Mouse (Mus musculus) cerebral cortex, adult 2 months (tissue): Measurements from ENCODE around the gene Adam1b.

Experiments
- WGBS: fragments of 180-500 bp; shearing (Covaris S2); methylation state at CpG from one replicate; pipeline ENCODE4 v1.1.7; 2018; 5-methylcytosine and 5-hydroxymethylcytosine counted together

Adam1b gene

GRCm38 (mm10) chr5:121503231-121503630, at the start of gene Adam1b:
TSS of gene Adam1b (minus strand) at chr5:121503435.
- 93% methylated on average over 3 of the region's 3 CpGs for WGBS

DNA sequence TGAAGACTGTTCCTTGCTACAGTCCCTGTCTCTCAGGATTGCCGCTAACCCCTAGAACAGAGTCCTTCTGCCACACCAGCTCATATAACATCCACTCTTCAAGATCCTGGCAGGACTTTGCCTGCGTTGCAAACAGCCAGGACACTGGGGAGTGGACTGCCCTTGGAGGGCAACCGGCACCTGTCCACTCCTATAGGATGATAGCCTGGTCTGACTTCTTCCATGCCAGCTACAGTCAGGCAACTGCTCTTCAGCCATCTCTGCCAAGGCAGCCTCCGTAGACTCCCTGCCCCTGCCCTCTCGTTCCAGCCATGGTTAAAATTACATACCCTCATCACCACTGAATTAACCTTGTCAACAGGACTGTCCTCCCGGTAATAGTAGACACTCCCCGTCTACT, 46.0 kb upstream of the Adam1b start:
- WGBS = 84% methylated on average over 7 of the region's 7 CpGs

GRCm38 (mm10) chr5:121547084-121547483, 43.8 kb upstream of the Adam1b start:
- WGBS = 90% methylated on average over 3 of the region's 3 CpGs

- 19% methylated on average over 6 of the region's 6 CpGs for WGBS
Observed at GRCm38 (mm10) chr5:121546530-121546895, 43.3 kb upstream of the Adam1b start.

DNA sequence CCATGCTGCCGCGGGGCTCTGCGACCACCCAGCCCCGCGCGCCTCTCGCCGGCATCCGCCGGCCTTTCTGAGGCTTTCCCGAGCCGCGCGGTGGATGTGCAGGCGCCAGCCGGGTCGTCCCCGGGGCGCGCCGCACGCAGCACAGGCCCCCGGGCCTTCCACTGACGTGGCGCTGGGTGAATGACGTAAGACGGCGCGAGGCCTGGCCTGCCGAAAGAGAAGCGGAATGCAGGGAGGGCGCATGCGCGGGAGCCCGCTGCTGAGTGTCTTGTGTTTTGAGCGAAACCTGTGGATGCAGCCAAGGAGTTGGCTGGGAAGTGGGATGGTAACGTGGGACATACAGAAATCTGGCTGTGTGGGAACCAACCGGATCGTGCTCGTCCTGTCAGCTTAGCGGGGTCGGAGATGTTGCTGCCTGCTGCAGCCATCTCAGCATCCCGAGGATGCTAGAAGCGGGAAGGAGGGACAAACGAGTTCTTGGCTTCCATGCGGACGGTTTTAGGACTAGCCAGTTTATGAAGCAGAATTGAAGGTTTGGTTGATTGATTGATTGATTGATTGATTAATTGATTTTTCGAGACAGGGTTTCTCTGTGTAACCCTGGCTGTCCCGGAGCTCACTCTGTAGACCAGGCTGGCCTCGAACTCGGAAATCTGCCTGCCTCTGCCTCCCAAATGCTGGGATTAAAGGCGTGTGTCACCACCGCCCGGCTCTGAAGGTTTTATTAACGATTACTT, 42.7 kb upstream of the Adam1b start, which contains the start of gene Mapkapk5:
Gene Mapkapk5, minus strand, starts transcription at position 113 of the 737 bp plus-strand sequence.
- WGBS = 1% methylated on average over 55 of the region's 55 CpGs

DNA sequence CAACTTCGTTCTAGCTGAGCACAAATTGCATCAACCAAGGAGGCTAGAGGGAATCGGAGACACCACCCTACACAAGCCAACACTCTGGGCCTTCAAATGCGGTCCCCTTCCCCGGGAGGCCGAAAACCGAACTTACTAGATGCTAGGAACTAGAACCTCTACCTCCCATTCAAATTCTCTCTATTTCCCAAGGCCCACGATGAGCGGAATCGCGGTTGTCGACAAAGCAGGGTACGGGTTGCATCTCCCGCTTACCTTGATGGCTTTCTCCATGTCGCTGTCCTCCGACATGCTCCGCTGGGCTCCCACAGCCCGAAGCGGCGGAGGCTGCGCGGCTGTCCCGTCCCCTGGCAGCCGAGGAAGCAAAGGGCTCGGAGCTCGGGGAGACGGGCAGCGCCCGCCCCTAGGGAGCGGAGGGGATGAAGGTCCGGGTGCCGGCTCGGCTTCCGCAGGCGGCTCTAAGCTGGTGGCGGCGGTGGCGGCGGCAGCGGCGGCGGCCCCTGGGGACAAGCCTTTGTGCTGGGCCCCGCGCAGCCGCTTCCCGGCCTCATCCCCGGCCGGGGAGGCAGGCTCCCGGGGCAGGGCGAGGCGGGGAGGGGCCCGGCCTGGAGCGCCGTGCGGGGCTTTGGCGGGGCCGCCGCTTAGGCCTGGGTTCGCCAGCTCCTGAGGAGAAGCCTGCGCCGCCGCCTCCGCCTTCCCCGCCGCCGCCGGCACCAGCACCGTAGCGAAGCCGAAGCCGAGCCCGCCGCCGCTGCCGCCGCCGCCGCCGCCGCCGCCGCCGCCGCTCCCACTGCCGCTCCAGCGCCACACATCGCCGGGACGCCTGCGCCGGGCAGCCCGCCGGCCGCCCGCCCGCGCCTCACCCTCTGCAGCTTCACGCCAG, 41.9 kb upstream of the Adam1b start, which contains the start of the genes Adam1a and Gm42878:
Gene Adam1a, minus strand, starts transcription at position 573 of the 883 bp plus-strand sequence.
Gene Gm42878, minus strand, starts transcription at position 573 of the 883 bp plus-strand sequence.
- under 1% methylated on average over 74 of the region's 97 CpGs for WGBS

DNA sequence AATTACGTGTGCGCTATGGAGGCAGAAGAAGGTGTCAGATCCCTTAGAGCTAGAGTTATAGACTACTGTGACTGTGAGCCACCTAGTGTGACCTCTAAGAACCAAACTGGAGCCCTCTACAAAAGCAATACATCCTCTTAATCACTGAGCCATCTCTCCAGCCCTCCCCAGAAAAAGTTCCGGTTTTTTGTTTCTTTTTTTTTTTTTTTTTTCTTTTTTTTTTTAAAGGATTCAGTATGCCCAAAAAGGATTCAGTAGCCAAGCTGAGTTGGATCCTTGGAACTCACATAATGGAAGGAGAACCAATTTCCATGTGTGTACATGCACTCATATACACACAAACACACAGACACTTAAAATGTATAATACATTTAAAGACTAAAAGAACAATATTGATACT, 40.1 kb upstream of the Adam1b start:
- 52% methylated on average over 3 of the region's 3 CpGs for WGBS

DNA sequence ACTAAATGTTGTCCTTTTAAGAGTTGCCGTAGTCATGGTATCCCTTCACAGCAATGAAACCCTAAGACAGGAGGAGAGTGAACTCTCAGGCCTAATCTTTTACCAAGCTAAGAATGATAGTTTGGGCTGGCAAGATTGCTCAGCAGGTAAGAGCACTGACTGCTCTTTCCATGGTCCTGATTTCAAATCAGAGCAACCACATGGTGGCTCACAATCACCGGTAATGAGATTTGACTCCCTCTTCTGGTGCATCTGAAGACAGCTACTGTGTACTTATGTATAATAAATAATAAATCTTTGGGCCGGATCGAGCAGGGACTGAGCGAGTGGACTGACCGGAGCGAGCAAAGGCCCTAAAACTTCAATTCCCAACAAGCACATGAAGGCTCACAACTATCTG, 38.0 kb upstream of the Adam1b start:
- 62% methylated on average over 7 of the region's 7 CpGs for WGBS

- 85% methylated on average over 5 of the region's 5 CpGs for WGBS
Observed at GRCm38 (mm10) chr5:121540066-121540465, 36.8 kb upstream of the Adam1b start.

DNA sequence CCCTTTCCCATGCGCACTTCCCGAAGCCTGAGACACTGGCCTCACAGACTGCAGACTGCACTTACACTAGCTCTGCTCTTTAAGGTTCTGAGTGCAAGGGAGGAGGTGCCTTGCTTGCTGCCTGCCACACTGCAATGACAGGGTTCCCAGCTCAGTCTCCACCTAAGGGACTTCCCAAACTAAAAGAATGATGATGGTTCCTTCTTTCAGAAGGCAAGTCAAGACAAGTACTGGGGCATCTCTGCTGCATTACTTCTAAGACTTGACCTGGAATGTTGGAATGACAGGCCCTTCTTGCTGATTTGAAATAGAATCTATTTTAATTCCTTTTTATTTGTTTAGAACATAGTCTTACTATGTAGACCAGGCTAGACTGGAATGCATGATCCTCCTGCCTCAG, 34.4 kb upstream of the Adam1b start:
- WGBS = 62% methylated on average over 2 of the region's 2 CpGs

DNA sequence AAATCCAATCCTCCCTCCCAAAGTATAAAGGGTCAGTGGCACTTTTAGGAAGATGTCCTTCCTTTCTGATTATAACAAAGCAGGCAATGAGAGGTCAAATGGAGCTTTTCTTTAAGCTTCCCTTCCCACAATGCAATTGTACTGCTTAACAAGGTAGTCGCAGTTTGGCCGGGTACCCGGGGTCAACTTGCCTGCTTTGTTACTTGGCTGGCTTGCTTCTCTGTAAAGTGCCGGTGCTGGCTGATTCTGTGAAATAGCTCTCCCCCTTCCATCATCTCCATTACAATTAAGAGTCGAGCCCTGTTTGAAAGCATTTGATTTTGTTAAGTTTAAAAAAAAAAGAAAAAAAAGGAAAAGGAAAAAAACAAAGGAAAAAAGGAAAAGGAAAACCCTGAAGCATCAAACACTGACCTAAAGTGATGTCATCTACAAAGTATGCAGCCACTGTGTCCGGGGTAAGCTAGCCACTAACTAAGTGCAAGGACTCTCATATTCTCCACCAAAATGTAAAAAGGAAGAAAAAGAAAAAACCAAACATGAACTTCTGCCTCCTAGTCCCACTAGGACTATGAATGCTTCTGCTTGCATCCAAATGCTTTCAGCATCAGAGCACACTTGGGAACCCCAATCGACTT, 33.8 kb upstream of the Adam1b start:
- WGBS = 45% methylated on average over 7 of the region's 7 CpGs

- WGBS = 87% methylated on average over 3 of the region's 3 CpGs
Observed at GRCm38 (mm10) chr5:121535116-121535515, 31.9 kb upstream of the Adam1b start.

DNA sequence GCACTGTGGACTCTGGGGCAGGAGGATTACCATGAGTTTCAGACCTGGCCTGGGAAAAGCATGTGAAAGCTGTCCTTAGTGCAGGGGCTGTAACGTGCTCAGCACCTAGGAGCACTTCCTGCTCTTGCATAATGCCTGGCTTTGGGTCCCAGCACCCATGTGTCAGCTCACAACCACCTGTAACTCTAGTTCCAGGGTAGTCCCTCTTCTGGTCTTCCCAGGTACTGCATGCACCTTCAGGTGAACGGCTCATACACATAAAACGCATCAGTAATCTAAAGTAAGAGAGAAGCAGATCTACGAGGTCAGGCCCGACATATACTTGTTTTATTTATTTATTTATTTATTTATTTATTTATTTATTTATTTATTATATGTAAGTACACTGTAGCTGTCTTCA, 31.3 kb upstream of the Adam1b start:
- WGBS = 94% methylated on average over 5 of the region's 5 CpGs

DNA sequence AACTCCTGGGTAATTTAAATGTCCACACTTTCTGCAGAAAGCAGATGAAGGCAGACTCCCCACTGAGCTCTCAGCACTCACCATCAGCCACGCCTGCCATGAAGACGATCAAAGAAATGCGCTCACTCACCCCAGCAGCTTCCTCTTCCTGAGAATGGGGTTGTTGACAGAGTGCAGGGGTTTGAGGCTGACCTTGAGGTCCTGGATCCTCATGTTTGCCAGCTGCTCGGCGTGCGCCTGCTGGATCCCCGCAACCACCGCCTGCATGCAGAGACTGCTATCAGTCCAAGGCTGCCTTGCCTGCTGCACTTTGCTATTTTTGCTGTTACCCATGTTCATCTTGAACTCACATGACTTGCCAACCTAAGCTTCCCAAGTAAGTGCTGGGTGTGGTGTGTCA, 23.7 kb upstream of the Adam1b start:
- WGBS = 65% methylated on average over 8 of the region's 8 CpGs

DNA sequence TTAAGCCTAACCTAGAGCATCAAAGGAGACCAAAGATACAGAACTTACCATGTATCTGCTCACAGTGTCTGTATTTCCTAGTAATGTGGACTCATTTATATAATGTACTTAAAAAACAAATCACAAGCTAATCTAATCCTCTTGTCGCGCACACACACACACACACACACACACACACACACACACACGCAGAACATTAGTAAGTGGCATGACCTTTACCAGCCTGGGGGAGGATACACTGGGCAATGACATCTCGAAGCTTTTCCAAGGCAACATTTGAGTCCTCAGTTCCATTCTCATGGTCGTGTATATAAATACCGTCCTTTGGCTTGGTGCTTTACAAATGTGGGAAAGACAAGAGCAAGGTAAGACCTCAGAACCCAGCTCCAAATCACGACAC, 23.3 kb upstream of the Adam1b start:
- 76% methylated on average over 7 of the region's 7 CpGs for WGBS

GRCm38 (mm10) chr5:121525774-121526450, 22.7 kb upstream of the Adam1b start:
- WGBS = 78% methylated on average over 14 of the region's 14 CpGs

- WGBS = 87% methylated on average over 11 of the region's 17 CpGs
Observed at GRCm38 (mm10) chr5:121519758-121520157, 16.5 kb upstream of the Adam1b start.

DNA sequence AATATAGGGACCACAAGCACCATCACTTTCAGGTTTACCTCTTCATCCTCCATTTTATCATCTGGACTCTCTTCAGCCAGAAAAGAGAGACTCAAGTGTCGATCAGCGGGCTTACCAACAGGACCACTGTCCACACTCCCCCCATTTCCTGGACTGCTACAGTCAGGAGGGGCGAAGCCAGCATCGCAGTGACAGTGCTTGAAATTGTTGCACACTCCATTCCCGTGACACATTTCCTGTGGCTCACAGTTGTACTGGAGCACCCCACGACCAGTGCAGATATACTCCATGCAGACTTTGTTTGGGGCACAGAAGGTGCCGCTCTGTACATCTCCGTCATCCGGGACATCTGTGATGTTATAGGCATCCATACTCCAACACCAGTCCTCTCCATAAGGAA, 15.7 kb upstream of the Adam1b start:
- WGBS = 92% methylated on average over 9 of the region's 9 CpGs

GRCm38 (mm10) chr5:121510009-121510408, 6.8 kb upstream of the Adam1b start:
- WGBS = 81% methylated on average over 7 of the region's 7 CpGs

DNA sequence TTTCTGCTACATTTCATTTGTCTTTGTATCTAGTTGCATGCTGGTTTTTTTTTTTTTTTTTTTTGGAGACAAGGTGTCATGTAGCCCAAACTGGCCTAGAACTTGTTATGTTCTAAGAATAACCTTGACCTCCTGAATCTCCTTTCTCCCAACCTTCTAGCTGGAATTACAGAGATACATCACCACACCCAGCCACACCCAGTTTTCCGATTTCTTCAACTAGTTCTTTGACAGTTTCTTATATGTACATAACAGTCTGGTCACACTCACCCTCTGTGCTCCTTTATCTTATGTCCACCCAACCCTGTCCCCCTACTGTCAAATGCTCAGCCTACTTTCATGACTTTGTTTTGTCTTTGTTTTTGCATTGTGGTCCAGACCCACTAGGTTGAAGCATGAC, 3.6 kb upstream of the Adam1b start:
- 86% methylated on average over 1 of the region's 1 CpGs for WGBS

DNA sequence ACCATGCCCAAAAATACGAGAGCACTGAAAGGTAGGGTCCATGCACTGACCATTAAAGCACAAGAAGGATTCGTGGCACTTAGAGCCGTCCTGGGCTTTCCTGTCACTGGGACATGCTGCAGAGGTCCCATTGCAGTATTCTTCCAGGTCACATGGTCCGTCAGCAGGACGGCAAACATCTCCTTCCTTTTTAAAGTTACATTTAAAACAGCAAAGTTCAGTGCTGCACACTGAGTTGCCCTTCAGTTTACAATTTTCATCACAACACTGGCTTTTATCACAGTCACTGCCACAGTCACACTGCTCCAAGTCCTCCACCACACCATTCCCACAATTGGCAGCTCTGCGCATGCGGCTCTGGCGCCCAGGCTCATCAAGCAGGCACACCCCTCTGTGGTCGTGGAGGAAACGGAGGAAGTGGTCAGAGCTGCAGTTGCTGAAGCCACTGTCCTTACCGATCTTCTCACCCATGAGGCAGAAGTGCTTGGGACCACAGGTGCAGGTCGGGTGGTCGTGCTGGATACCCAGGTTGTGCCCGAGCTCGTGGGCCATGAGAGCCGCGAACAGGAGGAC, 1.7 kb downstream of the Adam1b start:
- 70% methylated on average over 11 of the region's 17 CpGs for WGBS
